Mouse (Mus musculus) thymus, postnatal 36 days (tissue): ENCODE results near the gene Gm10322.

Experiments
- DNase-seq, 2 experiments: peaks; one replicate each; pipeline ENCODE4 v3.0.0; 2022; ENCODE audit warnings: mixed read lengths in 2 of 2

Gm10322 gene

GRCm38 (mm10) chr10:59664765-59665164 lies 48.9 kb downstream of the Gm10322 start:
- DNase-seq = no peak

- no peak for DNase-seq
Measured at GRCm38 (mm10) chr10:59665503-59666291, 49.8 kb downstream of the Gm10322 start.
